Mouse (Mus musculus): ENCODE data around the gene Hoxc10.

The Hoxc10 gene

DNA sequence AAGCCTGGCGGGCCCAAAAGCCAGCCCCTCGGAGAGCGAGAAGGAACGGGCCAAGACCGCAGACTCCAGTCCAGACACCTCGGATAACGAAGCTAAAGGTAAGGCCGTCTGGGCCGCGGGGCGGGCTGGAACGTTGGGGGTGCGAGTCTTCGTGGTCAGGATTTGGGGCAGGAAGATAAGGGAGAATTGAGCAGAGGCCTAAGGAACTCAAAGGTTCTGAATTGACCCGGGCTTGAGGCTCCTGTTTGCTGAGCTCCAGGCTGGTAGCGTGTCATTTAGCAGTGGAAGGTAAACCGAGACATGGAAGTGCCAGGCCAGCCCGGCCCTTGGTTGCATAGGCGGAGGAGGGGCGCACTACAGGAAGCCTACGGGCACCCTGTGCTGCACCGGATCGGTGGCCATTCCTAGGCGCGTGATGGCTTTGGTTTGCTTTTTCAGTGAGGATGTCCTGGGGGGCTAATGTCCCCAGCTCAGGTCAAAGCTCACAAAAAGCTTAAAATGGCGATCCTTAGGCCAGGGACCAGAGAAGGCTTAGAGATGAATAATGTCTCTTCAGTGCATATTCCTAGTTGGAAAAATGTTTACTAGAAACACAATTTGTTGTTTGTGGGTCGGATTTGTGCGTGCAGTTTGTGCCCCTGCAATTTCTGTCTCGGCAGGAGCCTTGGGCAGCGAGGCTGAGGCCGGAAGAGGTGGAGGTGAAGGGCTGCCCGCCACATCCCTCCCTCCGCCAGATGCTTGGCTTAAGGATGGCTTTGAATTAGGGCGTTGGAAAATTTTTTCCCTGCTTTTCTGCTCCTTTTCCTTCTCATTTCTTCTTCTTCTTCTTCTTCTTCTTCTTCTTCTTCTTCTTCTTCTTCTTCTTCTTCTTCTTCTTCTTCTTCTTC is 1.2 kb downstream of the Hoxc10 start:
- DNase-seq (ENCODE audit: low spot score) = no peak

DNA sequence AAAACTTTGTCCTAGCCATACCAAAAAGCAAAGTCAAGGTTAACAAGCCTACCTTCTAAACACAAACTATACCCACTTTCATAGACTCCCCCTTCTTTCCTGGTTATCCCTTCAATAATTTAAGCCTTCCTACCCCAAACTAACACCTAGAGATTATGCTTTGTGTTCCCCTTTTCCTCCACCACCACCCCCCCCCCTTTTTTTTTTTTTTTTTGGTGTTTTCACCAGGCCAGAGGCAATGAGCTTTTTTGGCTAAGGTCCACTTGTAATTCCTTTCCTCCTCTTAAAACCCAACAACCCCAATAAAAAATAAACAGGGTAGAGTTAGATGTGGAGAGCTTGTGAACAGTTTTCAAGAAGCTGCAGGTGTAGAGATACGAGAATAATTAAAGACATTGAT is 2.7 kb downstream of the Hoxc10 start:
- DNase-seq (ENCODE audit: low spot score) = no peak

DNA sequence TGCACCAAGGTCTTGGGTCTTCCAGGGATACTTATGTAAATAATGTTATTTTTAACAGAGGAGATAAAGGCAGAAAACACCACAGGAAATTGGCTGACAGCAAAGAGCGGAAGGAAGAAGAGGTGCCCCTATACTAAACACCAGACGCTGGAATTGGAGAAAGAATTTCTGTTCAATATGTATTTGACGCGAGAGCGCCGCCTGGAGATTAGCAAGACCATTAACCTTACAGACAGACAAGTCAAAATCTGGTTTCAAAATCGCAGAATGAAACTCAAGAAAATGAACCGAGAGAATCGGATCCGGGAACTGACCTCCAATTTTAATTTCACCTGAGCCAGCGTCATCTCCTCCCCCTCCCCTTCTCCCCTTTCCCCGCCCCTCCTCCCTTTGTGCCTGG is 4.1 kb downstream of the Hoxc10 start:
- no peak for DNase-seq (ENCODE audit: low spot score)

DNA sequence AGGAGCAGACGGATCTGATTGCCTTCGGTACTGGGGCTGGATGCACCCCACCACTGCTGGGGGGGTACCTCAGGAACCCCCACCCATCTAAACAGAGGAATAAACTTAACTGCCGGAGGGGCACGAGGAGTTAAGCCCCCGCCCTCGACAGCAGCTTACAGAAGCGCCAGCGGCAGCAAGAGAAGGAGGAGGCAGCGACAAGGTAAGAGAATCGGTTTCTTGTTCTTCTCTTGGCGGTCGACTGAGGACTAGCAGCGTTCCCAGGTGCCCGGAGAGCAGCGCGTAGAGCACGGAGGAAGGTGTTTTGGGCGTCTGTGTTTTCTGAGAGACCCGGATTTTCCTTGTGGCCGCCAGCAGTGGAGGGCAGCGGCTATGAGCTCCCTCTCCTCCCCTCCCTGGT is 5.7 kb downstream of the Hoxc10 start:
- no peak for DNase-seq (ENCODE audit: low spot score)

DNA sequence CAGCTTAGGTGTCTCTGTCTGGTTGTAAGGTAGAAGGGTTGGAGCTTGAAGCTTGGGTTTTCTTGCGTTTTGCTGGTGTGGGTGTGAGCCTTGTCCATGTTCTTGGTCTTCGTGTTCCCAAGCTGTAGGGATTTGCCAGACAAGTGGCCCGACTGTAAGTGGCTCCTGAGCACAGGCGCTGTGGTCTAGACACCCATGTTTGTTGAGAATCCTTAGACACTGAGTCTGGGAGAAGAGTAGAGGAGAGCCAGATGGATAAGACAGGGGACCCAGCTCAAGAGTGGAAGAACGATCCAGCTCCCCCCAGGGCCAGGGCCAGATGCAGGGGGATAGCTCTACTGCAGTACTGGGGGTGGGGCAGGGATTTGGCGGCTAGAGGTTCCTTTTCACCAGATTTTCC is 6.2 kb downstream of the Hoxc10 start:
- DNase-seq (ENCODE audit: low spot score) = no peak

DNA sequence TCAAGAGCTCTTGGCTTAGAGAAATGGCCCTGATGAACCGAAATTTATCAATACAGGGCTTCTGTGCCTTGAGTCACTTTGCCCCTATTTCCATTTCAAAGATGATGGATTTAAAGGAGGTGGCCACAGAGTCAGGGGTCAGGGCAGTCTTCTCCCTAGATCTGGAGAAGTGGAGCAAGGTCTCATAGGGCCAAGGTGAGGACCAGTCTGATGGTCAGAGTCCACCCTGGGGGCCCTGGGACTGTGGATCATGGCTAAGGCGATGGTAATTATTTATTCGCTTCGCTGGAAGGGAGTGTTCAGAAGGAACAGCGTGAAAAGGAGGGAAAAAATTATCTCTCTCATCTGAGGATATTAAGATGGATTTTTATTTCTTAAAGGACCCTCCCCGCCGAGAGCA is 8.4 kb downstream of the Hoxc10 start:
- DNase-seq (ENCODE audit: low spot score) = no peak

DNA sequence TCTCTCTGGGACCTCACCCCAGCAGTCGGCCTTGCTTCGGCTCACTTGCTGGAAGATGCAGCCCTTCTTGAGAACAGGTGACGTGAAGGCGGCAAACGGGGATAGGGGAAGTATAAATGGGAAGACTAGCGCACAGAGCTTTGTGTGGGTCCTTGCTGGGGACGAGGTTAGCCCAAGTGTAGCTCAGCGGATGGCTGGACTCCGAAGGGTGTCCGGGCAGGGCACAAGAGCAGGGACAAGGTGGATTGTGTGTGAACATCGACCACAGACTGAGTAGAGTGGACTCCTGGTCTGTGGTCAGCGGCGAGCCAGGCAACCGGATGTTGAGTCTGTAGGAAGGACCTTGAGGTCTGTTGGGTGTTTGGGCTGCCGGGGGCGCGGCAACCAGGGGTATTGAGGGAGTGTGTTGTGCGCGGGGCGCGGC is 9.1 kb downstream of the Hoxc10 start:
- no peak for DNase-seq (ENCODE audit: low spot score)

DNA sequence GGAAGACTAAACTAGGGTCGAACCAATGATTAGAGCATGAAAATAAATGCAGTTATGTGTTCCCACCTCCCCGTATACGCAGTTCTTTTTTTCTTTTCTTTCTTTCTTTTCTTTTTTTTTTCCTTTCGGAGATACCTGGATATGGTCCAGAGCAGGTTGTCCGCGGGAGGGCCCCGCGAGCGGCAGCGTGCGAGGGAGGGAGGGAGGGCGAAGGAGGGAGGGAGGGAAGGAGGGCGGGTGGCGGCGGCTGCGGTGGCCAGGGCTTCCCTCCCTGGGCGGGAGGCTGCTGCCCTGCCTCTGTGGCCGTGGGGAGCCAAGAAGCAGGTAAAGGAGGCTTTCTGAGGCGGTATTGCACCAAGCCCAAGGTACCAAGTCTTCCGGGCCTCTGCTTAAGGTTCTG is 9.6 kb downstream of the Hoxc10 start, which contains the start of gene Hoxc9:
Gene Hoxc9 (plus strand): TSS at position 269 of the 400 bp plus-strand sequence.
- DNase-seq (ENCODE audit: low spot score) = no peak

DNA sequence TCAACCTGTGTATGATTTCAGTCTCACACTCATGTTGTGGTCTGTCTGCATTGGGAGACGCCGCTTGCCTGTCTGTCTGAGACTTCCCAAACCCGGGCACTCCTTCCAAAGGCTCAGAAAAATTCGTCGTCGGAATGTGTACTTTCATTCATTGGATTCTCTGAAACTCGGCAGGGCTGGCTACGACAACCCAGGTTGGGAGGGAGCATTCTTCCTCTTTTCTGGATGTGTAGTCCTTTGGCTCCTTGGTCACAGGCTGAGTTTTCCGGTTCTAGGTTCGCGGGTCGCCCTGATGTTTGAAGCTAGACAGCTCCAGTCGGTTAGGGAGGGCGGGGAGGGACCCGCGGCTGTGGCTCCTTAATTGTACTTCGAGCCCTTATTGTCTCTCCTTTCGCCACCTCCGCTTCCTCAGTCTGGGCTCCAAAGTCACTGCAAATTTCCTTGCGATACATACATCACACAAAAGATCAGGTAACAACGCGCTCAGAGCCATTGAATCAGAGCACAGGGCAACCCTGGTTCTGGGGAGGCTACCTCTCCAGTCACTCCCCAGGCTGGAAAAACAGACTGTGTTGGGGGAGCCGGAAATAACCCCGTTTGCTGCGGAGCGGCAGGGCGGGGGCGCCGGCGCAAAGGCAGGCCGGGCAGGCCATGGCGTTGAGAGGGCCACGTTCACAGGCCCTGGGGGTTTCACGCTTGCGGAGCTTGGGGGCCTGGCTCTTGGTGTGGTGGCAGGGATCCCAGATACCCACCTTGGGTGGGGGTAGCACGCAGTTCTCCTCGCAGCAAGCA is 10.2 kb downstream of the Hoxc10 start:
- DNase-seq (ENCODE audit: low spot score) = no peak

DNA sequence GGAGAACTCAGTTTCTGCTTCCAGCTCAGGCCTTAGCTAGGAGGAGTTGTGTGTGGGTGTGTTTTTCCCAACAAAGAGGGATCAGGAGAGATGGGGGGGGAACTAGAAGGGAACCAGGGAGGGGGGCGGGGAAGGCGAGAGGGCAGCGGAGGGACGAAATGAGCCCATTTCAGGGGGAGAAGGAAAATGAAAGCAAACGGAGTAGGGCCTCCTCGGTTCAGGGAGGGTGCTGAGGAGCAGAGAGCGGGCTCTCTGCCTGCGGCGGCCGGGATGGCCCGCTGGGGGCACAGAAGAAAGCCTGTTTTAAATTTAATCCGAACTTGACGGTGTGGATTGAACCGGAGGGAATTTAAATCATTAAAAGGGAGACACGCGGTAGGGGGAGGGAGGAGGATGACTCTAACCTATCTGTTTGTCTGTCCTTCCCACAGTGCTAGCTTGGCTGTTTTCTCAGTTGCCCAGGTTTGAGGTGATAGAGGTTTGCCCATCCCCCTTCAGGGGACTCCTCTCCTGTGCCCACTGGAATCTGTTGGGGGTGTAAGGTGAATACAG is 10.9 kb downstream of the Hoxc10 start:
- DNase-seq (ENCODE audit: low spot score) = no peak

DNA sequence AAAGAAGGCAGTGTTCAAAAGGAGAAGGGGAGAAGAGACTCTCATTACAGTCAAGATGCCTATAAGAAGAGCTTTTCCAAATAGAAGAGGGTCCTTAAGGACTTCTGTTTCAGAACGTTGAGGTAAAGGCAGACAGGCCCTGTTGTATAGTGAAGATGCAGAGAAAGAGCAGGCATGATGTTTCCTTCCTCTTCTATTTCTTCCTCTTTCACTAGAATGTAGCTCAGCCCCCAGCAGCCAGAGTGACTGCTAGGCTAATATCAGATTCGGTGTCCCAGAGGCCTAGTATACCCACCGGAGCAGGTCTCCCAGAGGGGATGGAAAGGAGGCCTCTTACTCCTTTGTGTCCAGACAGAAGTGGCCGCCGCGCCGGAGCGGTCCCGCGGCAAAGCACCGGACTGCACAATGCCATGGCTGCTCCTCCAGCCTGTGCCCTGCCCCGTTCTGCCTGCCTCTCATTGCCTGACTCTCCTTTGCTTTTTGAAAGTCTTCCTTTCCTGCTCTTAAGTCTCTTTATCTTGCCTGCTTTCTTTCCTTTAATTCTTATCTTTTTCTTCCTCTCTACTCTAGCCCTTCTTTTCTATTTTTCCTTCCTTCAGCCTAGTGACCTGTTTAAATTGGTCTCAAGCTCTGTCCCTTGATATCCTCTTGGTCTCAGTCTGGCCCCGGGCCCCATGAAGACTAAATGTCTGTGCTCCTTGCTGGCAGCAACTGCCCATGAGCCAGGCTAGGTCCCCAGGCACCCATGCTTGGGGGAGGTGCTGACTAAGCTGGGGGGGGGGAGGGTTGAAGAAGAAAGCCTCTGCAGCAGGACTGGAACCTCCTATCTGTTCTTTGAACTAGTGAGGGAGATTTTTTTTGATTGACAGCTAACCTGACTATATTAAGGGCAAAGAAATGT is 12.3 kb downstream of the Hoxc10 start:
- no peak for DNase-seq (ENCODE audit: low spot score)

DNA sequence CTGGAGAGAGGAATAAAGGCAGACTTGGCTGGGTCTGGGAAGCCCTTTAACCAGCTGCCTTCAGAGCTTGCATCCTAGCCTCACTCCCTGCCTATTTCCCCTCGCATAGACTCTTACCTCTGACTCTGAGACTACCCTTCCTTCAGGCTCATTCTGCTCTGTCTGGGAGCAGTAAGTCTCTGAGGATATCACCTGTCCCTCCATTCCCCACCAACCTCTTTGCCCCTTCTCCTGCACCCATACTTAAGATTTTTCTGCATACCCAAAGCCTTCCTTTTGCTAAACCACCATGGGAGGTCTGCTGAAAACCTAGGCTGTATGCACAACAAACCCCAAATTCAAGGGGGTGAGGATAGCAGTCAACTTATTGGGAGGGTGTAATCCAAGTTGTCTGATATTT is 13.3 kb downstream of the Hoxc10 start:
- DNase-seq (ENCODE audit: low spot score) = no peak

DNA sequence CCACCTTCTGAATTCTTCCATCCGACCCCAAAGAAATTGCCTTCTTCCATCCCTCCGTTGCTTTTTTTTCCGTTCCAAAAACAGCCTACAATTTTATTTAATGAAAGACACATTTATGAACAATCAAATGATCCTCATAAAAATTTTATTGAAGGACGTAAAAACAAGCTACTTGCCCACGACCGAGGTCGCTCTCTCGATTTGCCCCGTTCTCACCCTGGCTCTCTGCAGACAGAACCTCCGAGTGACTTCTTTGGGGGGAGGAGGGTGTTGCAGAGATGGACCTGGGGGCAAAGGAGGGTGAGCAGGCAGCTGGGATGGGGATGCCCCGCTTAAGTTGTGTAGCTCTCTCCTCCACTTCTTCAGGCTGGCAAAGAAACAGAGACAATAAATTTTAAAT is 13.8 kb downstream of the Hoxc10 start:
- DNase-seq (ENCODE audit: low spot score) = no peak

DNA sequence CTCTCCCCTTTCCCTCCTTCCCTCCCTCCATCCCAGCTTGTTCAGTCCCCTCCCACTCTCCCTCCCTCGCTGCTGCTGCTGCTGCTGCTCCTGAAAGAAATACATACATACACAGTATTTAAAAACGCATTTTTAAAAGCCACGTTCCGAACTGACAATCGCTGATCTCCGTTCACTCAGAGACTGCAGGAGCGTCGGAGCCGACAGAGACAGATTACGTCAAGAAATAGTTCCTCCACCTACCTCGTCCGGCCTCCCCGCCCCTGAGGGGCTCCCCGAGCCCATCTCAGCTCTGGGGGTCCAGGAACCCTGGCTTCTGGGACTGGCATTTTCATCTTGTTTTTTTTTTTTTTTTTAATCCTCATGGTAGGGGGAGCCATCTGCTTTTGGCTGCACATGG is 14.3 kb downstream of the Hoxc10 start:
- DNase-seq (ENCODE audit: low spot score) = no peak

DNA sequence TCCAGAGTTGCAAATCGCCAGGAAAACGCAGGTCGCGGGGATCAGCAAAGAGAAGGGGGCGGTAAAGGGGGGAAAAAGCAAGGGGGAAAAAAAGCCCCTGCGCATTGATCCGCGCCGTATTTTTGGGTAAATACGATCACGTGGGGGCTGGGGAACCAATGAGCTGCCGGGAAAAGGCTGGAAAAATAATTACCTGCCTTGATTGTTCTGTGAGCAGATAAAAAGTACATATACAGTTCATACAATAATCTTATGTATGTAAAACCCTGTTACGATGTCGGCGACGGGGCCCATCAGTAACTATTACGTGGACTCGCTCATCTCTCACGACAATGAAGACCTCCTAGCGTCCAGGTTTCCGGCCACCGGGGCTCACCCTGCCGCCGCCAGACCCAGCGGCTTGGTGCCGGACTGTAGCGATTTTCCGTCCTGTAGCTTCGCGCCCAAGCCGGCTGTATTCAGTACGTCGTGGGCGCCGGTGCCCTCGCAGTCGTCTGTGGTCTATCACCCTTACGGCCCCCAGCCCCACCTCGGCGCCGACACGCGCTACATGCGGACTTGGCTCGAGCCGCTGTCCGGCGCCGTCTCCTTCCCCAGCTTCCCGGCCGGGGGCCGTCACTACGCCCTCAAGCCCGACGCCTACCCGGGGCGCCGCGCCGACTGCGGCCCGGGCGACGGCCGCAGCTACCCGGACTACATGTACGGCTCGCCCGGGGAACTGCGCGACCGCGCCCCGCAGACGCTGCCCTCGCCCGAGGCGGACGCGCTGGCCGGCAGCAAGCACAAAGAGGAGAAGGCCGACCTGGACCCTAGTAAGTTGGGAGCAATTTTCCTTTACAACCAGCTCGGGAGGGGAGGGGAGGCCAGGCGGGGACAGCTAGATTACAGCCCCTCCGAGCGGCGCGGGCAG is 15.0 kb downstream of the Hoxc10 start:
- DNase-seq (ENCODE audit: low spot score) = no peak

DNA sequence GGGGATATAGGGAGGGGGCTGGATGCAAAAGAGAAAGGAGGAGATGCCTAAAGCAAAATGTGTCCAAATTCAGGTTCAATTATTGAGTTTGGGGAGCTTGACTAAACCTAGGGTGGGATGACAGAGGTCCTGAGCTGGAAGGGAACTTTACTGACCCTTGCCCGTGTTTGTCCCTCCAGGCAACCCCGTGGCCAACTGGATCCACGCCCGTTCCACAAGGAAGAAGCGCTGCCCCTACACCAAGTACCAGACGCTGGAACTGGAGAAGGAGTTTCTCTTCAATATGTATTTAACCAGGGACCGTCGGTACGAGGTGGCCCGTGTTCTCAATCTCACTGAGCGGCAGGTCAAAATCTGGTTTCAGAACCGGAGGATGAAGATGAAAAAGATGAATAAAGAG is 17.1 kb downstream of the Hoxc10 start:
- DNase-seq (ENCODE audit: low spot score) = no peak

DNA sequence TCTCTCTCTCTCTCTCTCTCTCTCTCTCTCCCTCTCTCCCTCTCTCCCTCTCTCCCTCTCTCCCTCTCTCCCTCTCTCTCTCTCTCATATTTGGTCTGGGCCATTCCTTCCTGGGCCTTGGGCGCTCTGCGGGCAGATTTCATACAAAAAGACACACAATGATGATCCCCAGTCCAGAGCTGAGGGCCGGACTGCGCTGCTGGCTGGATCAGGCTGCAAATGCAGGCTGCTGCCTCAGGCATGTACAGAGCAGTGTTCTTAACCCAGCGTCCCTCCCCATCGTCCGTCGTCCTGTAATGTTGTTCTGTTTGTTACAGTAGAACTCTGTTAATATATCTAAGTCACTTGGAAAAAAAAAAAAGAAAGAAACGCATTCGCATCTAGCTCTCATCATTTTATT is 17.9 kb downstream of the Hoxc10 start:
- no peak for DNase-seq (ENCODE audit: low spot score)

DNA sequence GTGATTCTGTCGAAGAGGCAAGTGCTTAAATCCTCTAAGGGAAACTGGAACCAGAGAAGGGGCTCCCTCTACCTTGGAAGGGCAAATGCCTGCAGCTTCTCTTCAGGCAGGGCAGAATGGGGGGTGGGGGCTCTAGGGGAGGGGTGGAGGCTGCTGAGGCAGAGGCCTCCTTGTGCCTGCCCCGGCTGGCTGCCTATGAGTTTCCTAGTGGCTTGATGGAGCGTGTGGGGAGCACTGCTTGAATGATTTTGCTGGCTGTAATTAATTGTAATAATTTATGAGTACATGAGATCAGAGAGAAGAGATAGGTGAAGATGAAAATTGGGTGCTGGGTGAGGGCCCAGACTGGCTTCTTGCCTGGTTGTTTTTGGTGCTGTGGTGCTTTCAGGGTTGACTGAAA is 18.3 kb downstream of the Hoxc10 start:
- no peak for DNase-seq (ENCODE audit: low spot score)

DNA sequence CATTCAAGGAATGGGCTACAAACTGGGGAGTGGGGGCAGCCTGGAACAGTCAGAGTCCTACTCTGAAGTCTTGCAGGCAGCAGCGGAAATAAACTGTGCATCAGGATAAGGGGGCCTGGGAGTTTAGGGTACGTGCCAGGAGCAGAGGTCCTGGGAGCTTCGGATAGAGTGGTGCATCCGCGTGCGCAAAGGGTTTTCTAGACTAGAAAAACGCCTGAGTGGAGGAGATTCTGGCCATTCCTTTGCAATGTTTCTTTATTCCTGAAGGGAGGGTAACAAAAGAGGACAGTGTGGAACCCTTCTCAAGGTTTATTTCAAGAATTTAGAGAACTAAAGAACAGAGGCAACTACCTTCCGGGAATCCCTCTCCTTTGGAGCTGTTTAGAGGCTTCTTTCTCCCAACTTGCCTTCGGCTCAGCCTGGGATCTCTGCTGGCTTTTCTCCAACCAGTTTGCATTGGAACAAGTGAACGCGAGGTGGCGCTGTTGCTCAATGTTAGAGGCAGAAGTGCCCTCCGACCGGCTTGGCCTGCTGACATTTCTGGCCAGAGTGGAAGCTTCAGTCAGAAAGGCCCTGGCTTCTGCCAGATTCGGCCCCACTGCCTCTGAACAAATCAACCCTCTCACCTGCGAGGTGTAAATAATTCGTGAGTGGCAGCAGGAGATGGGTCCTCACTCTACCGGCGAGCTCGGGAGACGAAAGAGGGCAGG is 20.7 kb downstream of the Hoxc10 start:
- DNase-seq (ENCODE audit: low spot score) = peak; percentile 93

DNA sequence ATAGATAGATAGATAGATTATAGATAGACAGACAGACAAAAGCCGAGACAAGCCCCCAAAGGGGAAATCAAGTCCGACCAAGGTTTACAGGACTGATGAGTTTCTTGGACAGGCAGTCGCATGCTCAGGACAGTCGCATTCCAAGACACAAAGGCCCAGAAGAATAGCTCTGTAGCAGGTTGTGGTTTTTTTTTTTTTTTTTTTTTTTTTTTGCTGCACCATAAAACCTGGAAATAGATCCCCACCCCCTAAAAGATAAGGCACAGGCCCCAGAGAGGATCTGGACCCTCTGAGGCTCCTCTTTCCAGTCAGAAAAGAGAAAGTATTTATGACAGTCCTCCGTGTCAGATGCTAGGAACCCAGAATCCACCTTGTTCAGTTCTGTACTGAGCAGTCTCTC is 21.5 kb downstream of the Hoxc10 start:
- no peak for DNase-seq (ENCODE audit: low spot score)

All from urinary bladder, postnatal 14 days (tissue).